Mouse (Mus musculus) cerebellum, adult 2 months (tissue): ENCODE results near the gene Rras. TPM values are rescaled to one million over a fixed set of nuclear protein-coding genes. Genes with fewer than 3 reads are reported as not detected.

ENCODE experiments used
- DNase-seq, 2 experiments: peaks; one replicate each; pipeline ENCODE4 v3.0.0; 2021
- H3K27ac ChIP-seq: fragments of 200-500 bp; 2 replicates; pipeline ENCODE4 v1.5.1; 2012; ENCODE audit warnings: low read length, control low read depth, inconsistent platforms; ENCODE audit not compliant: insufficient read depth
- H3K27me3 ChIP-seq: fragments of 200-500 bp; 2 replicates; pipeline ENCODE4 v1.6.1; 2012; ENCODE audit warnings: inconsistent platforms, mild to moderate bottlenecking, low read length, moderate library complexity; ENCODE audit not compliant: control insufficient read depth, insufficient read depth
- H3K4me1 ChIP-seq: fragments of 200-500 bp; 2 replicates; pipeline ENCODE4 v1.6.1; 2011; ENCODE audit warnings: low read length; ENCODE audit not compliant: control insufficient read depth, insufficient read depth
- H3K4me3 ChIP-seq: fragments of 200-500 bp; replicated peaks from 2 replicates; pipeline ENCODE3; 2011; ENCODE audit warnings: mild to moderate bottlenecking, low read depth, low read length, control low read depth; ENCODE audit not compliant: insufficient read depth
- CTCF ChIP-seq: fragments of 200-500 bp; IDR thresholded peaks from 2 replicates; pipeline ENCODE4 v1.5.1; 2011; ENCODE audit warnings: low read depth, mild to moderate bottlenecking, control low read depth, low read length, moderate library complexity, borderline replicate concordance; ENCODE audit not compliant: insufficient read depth
- POLR2A ChIP-seq: fragments of 200-500 bp; IDR thresholded peaks from 2 replicates; pipeline ENCODE4 v1.6.1; 2011; ENCODE audit warnings: low read length, control low read depth, borderline replicate concordance; ENCODE audit not compliant: insufficient read depth
- WGBS: fragments of 180-500 bp; shearing (Covaris S2); methylation state at CpG from one replicate; pipeline ENCODE4 v1.1.7; 2018; 5-methylcytosine and 5-hydroxymethylcytosine counted together
- polyA plus RNA-seq: library from polyadenylated mRNA; depleted of rRNA; stranded (reverse); fragments of >200 nt; gene quantifications from 2 replicates; pipeline ENCODE4 v1.2.3, GENCODE M21; 2012; rRNA removed

Rras gene
- polyA plus RNA-seq, 1 experiment, result 29.7 TPM

DNA sequence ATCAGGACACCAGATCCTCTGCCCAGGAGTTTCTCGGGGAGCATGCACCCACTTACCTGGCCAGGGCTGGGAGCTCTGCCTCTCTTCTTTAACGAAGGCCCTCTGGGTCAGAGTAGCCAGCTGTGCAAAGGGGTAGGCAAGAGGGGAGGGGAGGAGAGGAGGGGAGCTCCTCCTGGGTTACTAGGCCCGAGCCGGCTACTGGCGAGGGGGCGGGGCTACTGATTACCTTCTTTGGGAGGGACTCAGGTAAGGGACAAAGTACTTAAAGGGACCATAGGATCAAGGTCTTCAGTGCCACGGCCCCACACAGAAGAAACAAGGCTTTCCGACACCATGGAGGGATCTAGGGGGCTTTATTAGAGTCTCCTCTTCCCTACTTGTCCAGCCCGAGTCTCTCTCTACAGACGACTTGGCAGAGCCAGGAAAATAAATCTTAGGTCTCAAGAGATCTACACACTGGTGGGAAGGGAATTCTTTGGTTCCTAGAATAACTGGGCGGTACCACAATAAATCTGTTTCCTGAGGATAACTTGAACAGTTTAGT lies 43.8 kb downstream of the Rras start:
- no peak for TF ChIP-seq CTCF
- TF ChIP-seq POLR2A, result no peak
- no peaks in the 10 kb centered on the region for H3K27me3 ChIP-seq
- peak overlapping the region; percentile 18 for H3K4me3 ChIP-seq
- no peaks in the 10 kb centered on the region for H3K4me1 ChIP-seq
- DNase-seq, result peak in 1 of 2 experiments; percentile 40
- 13% methylated on average over 11 of the region's 11 CpGs for WGBS
- H3K27ac ChIP-seq, result no peak overlapping the region

DNA sequence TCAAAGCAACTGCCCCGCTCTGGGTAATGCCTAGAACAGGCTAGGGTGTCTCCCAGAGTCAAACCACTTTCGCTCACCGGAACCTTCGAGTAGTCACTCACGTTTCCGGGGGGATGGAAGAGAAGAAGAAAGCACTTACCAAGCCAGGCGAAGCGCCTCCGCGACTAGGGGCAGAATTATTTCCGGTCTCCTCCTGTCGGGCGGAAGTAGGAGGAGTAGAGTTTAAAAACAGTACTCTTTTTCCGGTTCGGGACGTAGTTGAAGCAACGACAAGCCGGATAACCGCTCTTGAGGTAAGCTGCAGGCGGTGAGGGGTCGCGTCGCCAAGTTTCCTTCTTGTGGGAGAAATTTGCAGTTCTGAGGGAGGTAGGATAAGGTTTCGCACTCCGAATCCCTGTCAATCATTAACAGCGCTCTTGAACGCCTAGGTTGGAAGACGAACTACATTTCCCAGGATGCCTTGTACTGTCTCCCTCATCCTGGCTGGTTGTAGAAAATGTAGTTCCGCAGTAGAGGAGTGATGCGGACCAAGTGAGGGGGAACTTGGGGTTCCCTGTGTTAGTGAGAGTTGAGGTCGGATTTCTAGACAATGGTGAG lies 44.6 kb downstream of the Rras start, which contains the start of the genes Nosip and Prrg2:
TSS of gene Nosip (plus strand) at position 191 of the 597 bp plus-strand sequence.
TSS of gene Prrg2 (minus strand) at position 439 of the 597 bp plus-strand sequence.
- TF ChIP-seq POLR2A, result peak; percentile 27; the same call in 1 of the 2 replicates
- no peak for TF ChIP-seq CTCF

DNA sequence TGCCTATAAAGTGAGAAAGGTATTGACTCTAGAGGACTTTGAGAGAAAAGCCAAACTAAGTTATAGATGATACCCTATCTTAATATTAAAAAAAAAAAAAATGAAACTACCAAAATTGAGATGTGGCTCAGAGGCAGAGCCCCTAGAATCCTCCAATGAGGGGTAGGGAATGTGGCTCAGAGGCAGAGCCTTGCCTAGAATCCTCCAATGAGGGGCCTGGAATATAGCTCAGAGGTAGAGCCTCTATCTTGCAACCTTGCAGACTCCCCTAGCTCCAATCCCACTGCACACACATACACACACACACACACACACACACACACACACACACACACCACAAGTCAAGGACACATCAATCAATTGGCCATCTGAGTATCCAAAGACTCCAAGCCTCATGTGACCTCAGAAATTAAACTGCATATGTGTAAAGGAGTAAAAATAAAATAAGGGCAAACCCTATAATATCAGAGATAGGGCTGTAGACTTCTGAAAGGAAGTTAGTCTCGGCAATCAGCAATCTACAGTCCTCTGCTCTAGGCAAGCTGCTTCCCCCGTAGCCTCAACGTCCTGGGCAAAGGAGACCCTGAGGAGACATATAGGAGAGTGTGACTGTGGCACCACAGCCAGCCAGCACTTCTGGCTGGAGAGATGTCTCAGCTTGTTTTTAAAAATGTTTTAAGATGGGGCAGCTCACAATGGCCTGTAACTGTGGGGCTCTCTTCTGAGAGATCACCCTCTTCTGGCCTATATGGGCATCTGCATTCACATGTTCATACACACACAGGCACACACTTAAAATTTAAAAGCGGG lies 49.6 kb downstream of the Rras start:
- no peak for TF ChIP-seq POLR2A
- TF ChIP-seq CTCF, result no peak
- DNase-seq, result no peak
- no peak overlapping the region for H3K4me3 ChIP-seq
- no peak overlapping the region for H3K27ac ChIP-seq
- H3K27me3 ChIP-seq, result no peaks in the 10 kb centered on the region
- 0 out of 2 replicates have a peak, but pooled peaks cover 3% of the 10 kb centered on the region for H3K4me1 ChIP-seq
- 74% methylated on average over 4 of the region's 4 CpGs for WGBS

More for the DNA sequence above, 44.6 kb downstream of the Rras start, which contains the start of the genes Nosip and Prrg2:
- Histone ChIP-seq H3K4me3 (peak within 1 kb of the TSS; percentile 93), H3K27ac (peak within 1 kb of the TSS; percentile 89), H3K4me1 (no peaks in the 10 kb centered on the region), H3K27me3 (no peaks in the 10 kb centered on the region)
- DNase-seq, result peak; percentile 96
- under 1% methylated on average over 31 of the region's 31 CpGs for whole genome bisulfite sequencing

DNA sequence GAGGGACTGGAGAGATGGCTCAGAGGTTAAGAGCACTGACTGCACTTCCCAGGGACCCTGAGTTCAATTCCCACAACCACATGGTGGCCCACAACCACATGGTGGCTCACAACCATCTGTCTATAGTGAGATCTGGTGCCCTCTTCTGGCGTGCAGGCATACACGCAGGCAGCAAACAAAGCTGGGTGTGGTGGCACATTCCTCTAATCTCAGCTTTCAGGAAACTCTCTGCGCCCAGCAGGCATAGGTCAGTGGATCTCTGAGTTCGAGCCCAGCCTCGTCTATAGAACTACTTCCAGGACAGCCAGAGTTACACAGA lies 50.2 kb downstream of the Rras start:
- H3K27me3 ChIP-seq, result no peaks in the 10 kb centered on the region
- no peak overlapping the region for H3K27ac ChIP-seq
- H3K4me1 ChIP-seq, result 0 out of 2 replicates have a peak, but pooled peaks cover 3% of the 10 kb centered on the region
- no peak overlapping the region for H3K4me3 ChIP-seq
- DNase-seq, result no peak
- 21% methylated on average over 5 of the region's 5 CpGs for WGBS
- TF ChIP-seq CTCF (peak; percentile 73), POLR2A (no peak)

- 0 out of 2 replicates have a peak, but pooled peaks cover 3% of the 10 kb centered on the region for H3K4me1 ChIP-seq
- TF ChIP-seq POLR2A (no peak), CTCF (no peak)
- H3K4me3 ChIP-seq, result no peak overlapping the region
- DNase-seq, result no peak
- H3K27ac ChIP-seq, result no peak overlapping the region
- WGBS, result 78% methylated on average over 2 of the region's 2 CpGs
- no peaks in the 10 kb centered on the region for H3K27me3 ChIP-seq
Observed at GRCm38 (mm10) chr7:45069671-45070070, 51.9 kb downstream of the Rras start.

Other genes with a start within 250 kb of the Rras start
- 28.9 and 29.4 TPM in 2 replicates for gene Nup62, start 201.9 kb upstream of the Rras start, polyA plus RNA-seq
- gene Il4i1, start 201.6 kb upstream of the Rras start, polyA plus RNA-seq, result 1.4 and 1.9 TPM in 2 replicates
- 19.6 and 23.8 TPM in 2 replicates for gene Atf5, start 201.3 kb upstream of the Rras start, polyA plus RNA-seq
- gene Akt1s1, start 169.0 kb upstream of the Rras start, polyA plus RNA-seq, result 78.3 and 83.6 TPM in 2 replicates
- gene Tbc1d17, start 168.9 kb upstream of the Rras start, polyA plus RNA-seq, result 119 and 123 TPM in 2 replicates
- 38.3 and 46.7 TPM in 2 replicates for gene Pnkp, start 160.8 kb upstream of the Rras start, polyA plus RNA-seq
- 355 and 364 TPM in 2 replicates for gene Ptov1, start 148.2 kb upstream of the Rras start, polyA plus RNA-seq
- gene Med25, start 125.2 kb upstream of the Rras start, polyA plus RNA-seq, result 105 and 117 TPM in 2 replicates
- 29.0 and 31.9 TPM in 2 replicates for gene Fuz, start 121.9 kb upstream of the Rras start, polyA plus RNA-seq
- 216 and 229 TPM in 2 replicates for gene Ap2a1, start 88.5 kb upstream of the Rras start, polyA plus RNA-seq
- 0.16 and 0.40 TPM in 2 replicates for gene Tsks, start 74.8 kb upstream of the Rras start, polyA plus RNA-seq
- gene Cpt1c, start 43.1 kb upstream of the Rras start, polyA plus RNA-seq, result 129 and 137 TPM in 2 replicates
- gene Prmt1, start 31.4 kb upstream of the Rras start, polyA plus RNA-seq, result 225 and 227 TPM in 2 replicates
- gene Irf3, start 20.3 kb upstream of the Rras start, polyA plus RNA-seq, result 126 and 130 TPM in 2 replicates
- gene Bcl2l12, start 19.2 kb upstream of the Rras start, polyA plus RNA-seq, result 6.0 and 6.4 TPM in 2 replicates
- gene Scaf1, start 1.6 kb upstream of the Rras start, polyA plus RNA-seq, result 115 and 120 TPM in 2 replicates
- 22.6 and 23.3 TPM in 2 replicates for gene Prr12, start 34.9 kb downstream of the Rras start, polyA plus RNA-seq
- 106 and 112 TPM in 2 replicates for gene Nosip, start 44.5 kb downstream of the Rras start, polyA plus RNA-seq
- 23.3 and 23.7 TPM in 2 replicates for gene Prrg2, start 44.7 kb downstream of the Rras start, polyA plus RNA-seq
- gene Rcn3, start 74.3 kb downstream of the Rras start, polyA plus RNA-seq, result 7.6 and 8.6 TPM in 2 replicates
- gene Fcgrt, start 85.9 kb downstream of the Rras start, polyA plus RNA-seq, result 32.1 and 33.7 TPM in 2 replicates
- 392 and 433 TPM in 2 replicates for gene Rps11, start 106.5 kb downstream of the Rras start, polyA plus RNA-seq
- 1,090 and 1,228 TPM in 2 replicates for gene Rpl13a, start 110.8 kb downstream of the Rras start, polyA plus RNA-seq
- gene Gm45713, start 118.3 kb downstream of the Rras start, polyA plus RNA-seq, result 0.16 TPM in 1 of 2 replicates, not detected in the other
- 24.4 and 28.4 TPM in 2 replicates for gene Flt3l, start 118.5 kb downstream of the Rras start, polyA plus RNA-seq
- gene Pih1d1, start 136.3 kb downstream of the Rras start, polyA plus RNA-seq, result 52.3 and 53.1 TPM in 2 replicates
- 17.2 and 18.0 TPM in 2 replicates for gene Aldh16a1, start 136.6 kb downstream of the Rras start, polyA plus RNA-seq
- 397 and 476 TPM in 2 replicates for gene Slc17a7, start 146.0 kb downstream of the Rras start, polyA plus RNA-seq
- gene Gfy, start 161.6 kb downstream of the Rras start, polyA plus RNA-seq, result 0.54 and 0.57 TPM in 2 replicates
- not detected in 2 replicates for gene Pth2, start 163.0 kb downstream of the Rras start, polyA plus RNA-seq
- gene Ccdc155, start 186.9 kb downstream of the Rras start, polyA plus RNA-seq, result 1.9 and 2.4 TPM in 2 replicates
- gene Dkkl1, start 194.2 kb downstream of the Rras start, polyA plus RNA-seq, result 0.36 and 0.51 TPM in 2 replicates
- gene Tead2, start 197.8 kb downstream of the Rras start, polyA plus RNA-seq, result 4.7 and 5.0 TPM in 2 replicates
- gene Cd37, start 221.2 kb downstream of the Rras start, polyA plus RNA-seq, result 3.1 and 4.3 TPM in 2 replicates
- gene Slc6a16, start 223.1 kb downstream of the Rras start, polyA plus RNA-seq, result 2.6 and 3.1 TPM in 2 replicates